Mouse (Mus musculus) megakaryocyte, embryonic 14.5 days (primary cell): ENCODE measurements around the gene Cnnm3.

ENCODE experiments used
- FLI1 ChIP-seq: IDR thresholded peaks from 2 replicates; pipeline ENCODE4 v1.6.1; 2012; ENCODE audit warnings: low read length, inconsistent platforms, mixed read lengths
- GATA1 ChIP-seq: IDR thresholded peaks from 3 replicates; pipeline ENCODE4 v1.6.1; 2012; ENCODE audit warnings: mixed read lengths, low read length, inconsistent platforms, borderline replicate concordance

DNA sequence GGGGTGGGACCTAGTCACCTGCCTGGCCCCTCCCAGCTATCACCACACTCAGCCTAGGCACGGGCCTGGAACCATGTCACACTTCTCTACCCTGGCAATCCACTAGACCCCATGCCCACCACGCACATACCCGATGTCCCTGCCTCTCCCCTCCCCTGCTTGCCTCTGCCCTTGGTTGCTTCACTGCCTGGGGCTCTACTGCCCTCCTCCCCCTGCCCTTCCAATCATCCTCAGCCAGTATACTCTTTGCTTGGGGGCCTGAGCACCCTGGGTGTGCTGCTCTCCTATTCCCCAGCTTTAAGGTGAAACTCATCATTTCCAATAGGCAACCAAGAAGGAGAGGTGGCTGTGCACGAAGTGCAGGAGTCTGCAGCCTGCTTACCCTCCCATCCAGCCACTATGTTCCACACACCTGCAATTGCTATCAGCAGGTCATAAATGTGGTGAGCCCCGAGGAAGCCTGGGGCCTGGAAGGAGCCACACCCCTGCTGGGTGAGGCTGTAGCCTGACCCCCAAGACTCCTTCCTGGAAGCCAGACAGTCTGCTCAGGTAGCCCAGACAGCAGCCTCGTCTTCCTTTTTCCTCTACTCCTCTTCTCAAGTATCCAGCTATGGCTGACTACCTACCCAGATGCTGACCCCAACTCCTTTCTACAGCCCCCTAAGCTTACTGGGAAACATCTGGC is 65.5 kb downstream of the Cnnm3 start:
- TF ChIP-seq GATA1 (no peak), FLI1 (no peak)
